In genomic region chr10:7068608-7069007, GRCm38 (mm10) we compare ENCODE assay signal across 11 mouse cellular contexts. TPM values are rescaled to one million over a fixed set of nuclear protein-coding genes. Genes with fewer than 3 reads are reported as not detected.
DNase-seq lines count a peak whose midpoint lies in the region; ATAC-seq and TF ChIP-seq lines count a peak whose summit lies in the region.
"Had no signal": no experiment of that assay in that cellular context is flagged by ENCODE, and none has a peak within 500 bp of the region (broad histone marks: within the 10 kb centered on the region; RNA-seq: fewer than 3 reads in every experiment).

No protein-coding gene starts in this region.

- H3K4me1 ChIP-seq in hindbrain, postnatal 0 days (ENCODE audit: insufficient read depth, low read length): no peaks in the 10 kb centered on the region
- no peaks in the 10 kb centered on the region for H3K4me1 ChIP-seq in hindbrain, embryonic 14.5 days (replicated peaks; ENCODE audit: control insufficient read depth, insufficient read depth, low read length)
- no peaks in the 10 kb centered on the region for H3K4me1 ChIP-seq in ES-E14 (ENCODE audit: control insufficient read depth in 2 of 2, insufficient read depth in 2 of 2, low read length in 2 of 2, poor library complexity in 1 of 2)
- H3K4me1 ChIP-seq: liver, embryonic 13.5 days had no signal

- H3K36me3 ChIP-seq in hindbrain, postnatal 0 days (ENCODE audit: insufficient read depth, low read length): no peaks in the 10 kb centered on the region
- no peaks in the 10 kb centered on the region for H3K36me3 ChIP-seq in hindbrain, embryonic 14.5 days (replicated peaks; ENCODE audit: control insufficient read depth, insufficient read depth)
- no peaks in the 10 kb centered on the region for H3K36me3 ChIP-seq in ES-E14 (ENCODE audit: control insufficient read depth, insufficient read depth, low read length, poor library complexity, severe bottlenecking)
- H3K36me3 ChIP-seq: liver, embryonic 13.5 days had no signal

- H3K9ac ChIP-seq in hindbrain, postnatal 0 days (replicated peaks; ENCODE audit: low read length): no peak overlapping the region
- no peak overlapping the region for H3K9ac ChIP-seq in hindbrain, embryonic 14.5 days
- no peak overlapping the region for H3K9ac ChIP-seq in ES-E14 (ENCODE audit: insufficient read depth, low read depth, low read length, poor library complexity, severe bottlenecking)
- H3K9ac ChIP-seq: liver, embryonic 13.5 days had no signal

- H3K27me3 ChIP-seq in hindbrain, postnatal 0 days (ENCODE audit: insufficient read depth, low read length): no peaks in the 10 kb centered on the region
- no peaks in the 10 kb centered on the region for H3K27me3 ChIP-seq in hindbrain, embryonic 14.5 days (ENCODE audit: control insufficient read depth, insufficient read depth, low read length)
- H3K27me3 ChIP-seq: liver, embryonic 13.5 days had no signal

- no peaks in the 10 kb centered on the region for H3K9me3 ChIP-seq in hindbrain, postnatal 0 days (ENCODE audit: low read length)
- no peaks in the 10 kb centered on the region for H3K9me3 ChIP-seq in hindbrain, embryonic 14.5 days (ENCODE audit: control insufficient read depth, low read length)
- no peaks in the 10 kb centered on the region for H3K9me3 ChIP-seq in ES-E14 (ENCODE audit: control insufficient read depth, insufficient read depth, low read depth, low read length)
- H3K9me3 ChIP-seq: liver, embryonic 13.5 days had no signal

- no peak for ATAC-seq in hindbrain, postnatal 0 days
- no peak for ATAC-seq in hindbrain, embryonic 14.5 days (ENCODE audit: low FRiP score)
- ATAC-seq in erythroblast, adult 5-6 weeks (replicated peaks; ENCODE audit: low FRiP score, poor library complexity, severe bottlenecking): no peak

- TF ChIP-seq CTCF in hindbrain, postnatal 0 days (IDR thresholded peaks at IDR 0.05; ENCODE audit: low read depth): peak; percentile 31

- WGBS in hindbrain, postnatal 0 days: 70% methylated on average over 12 of the region's 12 CpGs
- WGBS in hindbrain, embryonic 14.5 days: 69% methylated on average over 12 of the region's 12 CpGs

- no peak overlapping the region for H3K4me3 ChIP-seq in hindbrain, postnatal 0 days (ENCODE audit: low read length)
- H3K4me3 ChIP-seq in hindbrain, embryonic 14.5 days (replicated peaks; ENCODE audit: low read length): no peak overlapping the region
- no peak overlapping the region for H3K4me3 ChIP-seq in ES-E14 (ENCODE audit: insufficient read depth in 1 of 2, low read depth in 1 of 2, low read length in 2 of 2, poor library complexity in 1 of 2, severe bottlenecking in 1 of 2)
- H3K4me3 ChIP-seq: liver, embryonic 13.5 days had no signal

- no peak overlapping the region for H3K27ac ChIP-seq in hindbrain, postnatal 0 days
- no peak overlapping the region for H3K27ac ChIP-seq in hindbrain, embryonic 14.5 days
- H3K27ac ChIP-seq in ES-E14 (ENCODE audit: insufficient read depth, low read depth, low read length, poor library complexity, severe bottlenecking): no peak overlapping the region
- H3K27ac ChIP-seq: liver, embryonic 13.5 days had no signal

- no peak overlapping the region for H3K4me2 ChIP-seq in hindbrain, postnatal 0 days (ENCODE audit: low read depth, low read length)
- H3K4me2 ChIP-seq in hindbrain, embryonic 14.5 days (replicated peaks): no peak overlapping the region
- H3K4me2 ChIP-seq: liver, embryonic 13.5 days had no signal

- peak; percentile 40 for DNase-seq in hindbrain, postnatal 0 days (ENCODE audit: low spot score)
- no peak for DNase-seq in hindbrain, embryonic 14.5 days (ENCODE audit: low spot score)
- peak; percentile 67 for DNase-seq in A20 (ENCODE audit: low read depth, low spot score)
- DNase-seq in ES-E14 (ENCODE audit: low read depth, low spot score): peak; percentile 30
- DNase-seq in lung, postnatal 10 days: peak; percentile 41
- no peak for DNase-seq in spleen, postnatal 36 days (ENCODE audit: low spot score in 2 of 2)
- DNase-seq in adrenal gland, adult 2 months: no peak
- DNase-seq: cerebellum, adult 11-12 months; kidney, postnatal 4 days; liver, embryonic 13.5 days had no signal

- in situ Hi-C loops in ES-E14 (cut with MboI; ENCODE audit: low sequenced_read_pairs in 2 of 2, unreplicated experiment in 2 of 2): no loop called here

TF ChIP-seq in ES-E14, 5 proteins besides CTCF, POLR2A, EP300 and RAD21:
- TF ChIP-seq ZC3H11A (IDR thresholded peaks at IDR 0.05; ENCODE audit: borderline replicate concordance, low read depth, low read length): no peak
- TF ChIP-seq ZNF384 (IDR thresholded peaks at IDR 0.05; ENCODE audit: low read depth, low read length): no peak
- TF ChIP-seq HCFC1 (IDR thresholded peaks at IDR 0.05; ENCODE audit: borderline replicate concordance, insufficient read depth, low read length): no peak
- TF ChIP-seq MAFK (IDR thresholded peaks at IDR 0.05; ENCODE audit: insufficient read depth, low read depth, low read length): no peak

RNA-seq across cellular contexts. Expression of gene Ipcef1, which starts 16.3 kb away (rescaled TPM):
- 8.5 and 12.2 TPM in 2 replicates for total RNA-seq in hindbrain, postnatal 0 days (2014; rRNA removed)
- polyA plus RNA-seq in hindbrain, postnatal 0 days (2015; fragmentation: Nextera tagmentation; extraction: Ambion mirVana): 2.7 and 3.0 TPM in 2 replicates
- 2.8 and 3.2 TPM in 2 replicates for polyA plus RNA-seq in hindbrain, embryonic 14.5 days (2014; fragmentation: Nextera tagmentation; extraction: Ambion mirVana)
- 0.13 TPM in 1 of 2 replicates, not detected in the other for total RNA-seq in ES-E14 (2012; rRNA removed)
- 9.4 and 21.9 TPM in 2 replicates for total RNA-seq in erythroblast, adult 5-6 weeks (2015; ENCODE audit: low replicate concordance)
- 6.0 and 7.1 TPM in 2 replicates for total RNA-seq in erythroblast, adult 5-6 weeks (2017; ENCODE audit: low replicate concordance)
- total RNA-seq in adrenal gland, adult 2 months (2021): under 1 TPM; 0.35 TPM
- polyA plus RNA-seq in adrenal gland, adult 2 months (2012; rRNA removed): 0.02 and 0.03 TPM in 2 replicates

Comparison
In these comparisons a context has a peak if more than half of its experiments do, and no peak if none do; other contexts are left out.
1. DNase-seq: peak in hindbrain, postnatal 0 days (single experiment), A20 (single experiment), ES-E14 (single experiment) and lung, postnatal 10 days (single experiment); none in hindbrain, embryonic 14.5 days (single experiment), spleen, postnatal 36 days (0 of 2) and adrenal gland, adult 2 months (single experiment).